Mouse (Mus musculus) embryonic facial prominence, embryonic 14.5 days (tissue): Measurements from ENCODE around the gene Secisbp2. TPM values are rescaled to one million over a fixed set of nuclear protein-coding genes. Genes with fewer than 3 reads are reported as not detected.
A peak's percentile ranks its signal among the peaks of the same experiment; 100 is the strongest.
"Not testable (repeated sequence)": the region's sequence is repeated elsewhere in the genome, so short reads cannot be mapped to it uniquely, and the experiment has no call there.

ENCODE experiments used
- ATAC-seq: fragments of 200-750 bp; cut with Nextera tagmentation; 2 replicates; pipeline ENCODE4 v1.8.0; 2017; ENCODE audit warnings: low read depth, moderate number of reproducible peaks, moderate TSS enrichment
- DNase-seq: peaks from one replicate; pipeline ENCODE4 v3.0.0-alpha.2; 2015; ENCODE audit warnings: low spot score
- H3K27ac ChIP-seq: fragments of 300-500 bp; sonication (generic); replicated peaks from 2 replicates; pipeline ENCODE4 v1.5.1; 2014; ENCODE audit warnings: low read depth, mild to moderate bottlenecking, low read length, moderate library complexity
- H3K27me3 ChIP-seq: fragments of 300-500 bp; sonication (generic); replicated peaks from 2 replicates; pipeline ENCODE4 v1.6.1; 2014; ENCODE audit warnings: low read length; ENCODE audit not compliant: control insufficient read depth, insufficient read depth
- H3K36me3 ChIP-seq: fragments of 300-500 bp; sonication (generic); 2 replicates; pipeline ENCODE4 v1.6.1; 2014; ENCODE audit warnings: low read length, mixed read lengths; ENCODE audit not compliant: control insufficient read depth, insufficient read depth
- H3K4me1 ChIP-seq: fragments of 300-500 bp; sonication (generic); 2 replicates; pipeline ENCODE4 v1.6.1; 2014; ENCODE audit warnings: antibody characterized with exemption, low read length; ENCODE audit not compliant: control insufficient read depth, insufficient read depth
- H3K4me2 ChIP-seq: fragments of 300-500 bp; sonication (generic); 2 replicates; pipeline ENCODE4 v1.6.1; 2014; ENCODE audit warnings: low read depth, mild to moderate bottlenecking, low read length, moderate library complexity, mixed read lengths
- H3K4me3 ChIP-seq: fragments of 300-500 bp; sonication (generic); 2 replicates; pipeline ENCODE4 v1.5.1; 2014; ENCODE audit warnings: low read depth, mild to moderate bottlenecking, low read length
- H3K9ac ChIP-seq: fragments of 300-500 bp; sonication (generic); 2 replicates; pipeline ENCODE4 v1.6.1; 2014; ENCODE audit warnings: low read depth, mild to moderate bottlenecking, low read length, moderate library complexity, mixed read lengths
- H3K9me3 ChIP-seq: fragments of 300-500 bp; sonication (generic); 2 replicates; pipeline ENCODE4 v1.6.1; 2016; ENCODE audit warnings: low read length; ENCODE audit not compliant: control insufficient read depth
- WGBS: fragments of 180-500 bp; shearing (Covaris S2); extraction: QIAGEN DNeasy Blood & Tissue Kit; methylation state at CpG from one replicate; pipeline ENCODE4 v1.1.7; 2014; 5-methylcytosine and 5-hydroxymethylcytosine counted together
- polyA plus RNA-seq: library from polyadenylated mRNA; unstranded; fragments of >200 nt; fragmentation: Nextera tagmentation; extraction: Ambion mirVana; gene quantifications from 2 replicates; pipeline ENCODE4 v1.2.1, GENCODE M21; 2014

Secisbp2 gene
- polyA plus RNA-seq, 1 experiment from 2014 or later, result 31.4 TPM

DNA sequence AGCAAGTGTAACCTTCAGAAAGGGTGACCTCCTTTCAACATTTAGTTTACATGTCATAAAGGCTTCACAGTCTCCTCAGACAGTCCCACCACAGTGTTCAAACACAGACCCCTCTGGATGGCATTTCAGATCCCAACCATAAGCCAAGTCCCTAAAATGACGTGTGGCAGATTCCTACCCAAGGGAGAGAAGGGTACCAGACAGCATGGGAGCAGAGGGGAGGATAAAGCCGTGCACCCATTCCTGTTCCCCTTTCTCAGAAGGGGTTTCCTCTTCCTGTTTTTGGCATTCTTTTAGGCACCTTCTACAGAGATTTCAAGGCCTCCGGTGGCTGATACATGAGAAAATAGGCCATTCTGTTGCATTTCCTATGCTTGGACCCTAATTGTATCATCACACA lies 6.6 kb downstream of the Secisbp2 start:
- Histone ChIP-seq H3K4me2 (no peak overlapping the region), H3K27ac (no peak overlapping the region), H3K27me3 (no peaks in the 10 kb centered on the region), H3K4me1 (no peaks in the 10 kb centered on the region), H3K9ac (no peak overlapping the region), H3K4me3 (no peak overlapping the region), H3K9me3 (no peaks in the 10 kb centered on the region), H3K36me3 (peaks cover 96% of the 10 kb centered on the region)
- ATAC-seq (no peak), DNase-seq (no peak)
- 89% methylated on average over 3 of the region's 3 CpGs for WGBS

DNA sequence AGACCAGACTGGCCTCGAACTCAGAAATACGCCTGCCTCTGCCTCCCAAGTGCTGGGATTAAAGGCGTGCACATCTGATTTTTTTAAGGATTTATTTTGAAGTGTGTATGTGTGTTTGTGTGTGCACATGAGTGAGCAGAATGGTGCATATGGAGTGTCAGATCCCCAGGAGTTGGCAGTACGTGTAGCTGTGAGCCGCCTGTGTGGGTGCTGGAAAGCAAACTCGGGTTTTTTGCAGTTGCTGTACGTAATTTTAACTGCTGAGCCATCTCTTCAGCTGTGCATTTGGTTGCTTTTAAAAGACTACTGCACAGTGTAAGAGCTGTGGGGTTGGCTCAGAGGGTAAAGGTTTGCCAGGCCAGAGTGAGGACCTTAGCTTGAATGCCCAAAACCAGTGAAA lies 8.1 kb downstream of the Secisbp2 start:
- Histone ChIP-seq H3K4me3 (no peak overlapping the region), H3K36me3 (peaks cover 94% of the 10 kb centered on the region), H3K4me1 (no peaks in the 10 kb centered on the region), H3K4me2 (no peak overlapping the region), H3K9me3 (no peaks in the 10 kb centered on the region), H3K27ac (no peak overlapping the region), H3K9ac (no peak overlapping the region), H3K27me3 (no peaks in the 10 kb centered on the region)
- ATAC-seq, result no peak
- 95% methylated on average over 7 of the region's 7 CpGs for WGBS
- DNase-seq, result no peak

DNA sequence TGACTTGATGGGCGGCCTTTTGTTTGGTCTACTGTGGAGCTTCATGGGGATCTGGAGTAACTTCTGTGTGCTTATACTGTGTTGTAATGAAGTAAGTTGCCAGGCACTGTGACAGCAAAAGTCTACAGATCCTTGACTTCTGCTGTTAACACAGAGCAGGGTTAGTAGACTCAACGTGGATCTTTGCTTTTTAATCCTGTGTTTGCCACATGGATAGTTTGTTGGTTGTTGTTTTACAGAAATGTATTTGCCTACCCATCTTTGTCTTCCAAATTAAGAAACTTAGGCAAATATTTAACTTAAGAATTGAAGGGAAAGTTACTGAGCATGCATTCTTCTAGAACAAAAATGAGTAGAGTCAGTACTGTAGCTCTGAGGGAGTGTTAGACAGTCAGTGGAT lies 12.1 kb downstream of the Secisbp2 start:
- no peak overlapping the region for H3K4me2 ChIP-seq
- H3K36me3 ChIP-seq, result peaks cover 91% of the 10 kb centered on the region
- no peak overlapping the region for H3K27ac ChIP-seq
- ATAC-seq, result no peak
- WGBS, result 95% methylated on average over 2 of the region's 2 CpGs
- H3K4me1 ChIP-seq, result no peaks in the 10 kb centered on the region
- H3K27me3 ChIP-seq, result no peaks in the 10 kb centered on the region
- H3K4me3 ChIP-seq, result no peak overlapping the region
- no peaks in the 10 kb centered on the region for H3K9me3 ChIP-seq
- no peak overlapping the region for H3K9ac ChIP-seq
- no peak for DNase-seq

DNA sequence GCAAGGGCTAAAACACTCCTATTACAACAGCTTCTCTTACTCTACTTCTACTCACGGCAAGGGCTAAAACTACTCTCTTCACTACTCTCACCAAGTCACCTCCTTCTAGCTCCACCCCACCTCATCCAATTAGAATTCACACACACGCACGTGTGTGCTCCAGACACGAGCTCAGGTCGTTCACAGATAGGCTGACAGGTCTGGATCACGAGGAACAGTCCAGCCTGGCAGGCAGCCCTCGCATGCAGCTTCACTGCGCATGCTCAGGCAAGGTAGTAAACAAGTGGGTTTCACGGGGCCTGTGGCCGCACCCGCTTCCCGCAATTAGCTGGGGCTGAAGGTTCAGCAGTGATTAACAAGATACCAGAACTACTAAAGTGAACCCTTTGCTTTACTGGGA lies 16.7 kb downstream of the Secisbp2 start:
- H3K4me1 ChIP-seq, H3K4me2 ChIP-seq, ATAC-seq, H3K27ac ChIP-seq, H3K9ac ChIP-seq, H3K4me3 ChIP-seq, DNase-seq, H3K27me3 ChIP-seq, H3K9me3 ChIP-seq: not testable (repeated sequence)
- 94% methylated on average over 12 of the region's 12 CpGs for WGBS
- peaks cover 77% of the 10 kb centered on the region for H3K36me3 ChIP-seq

DNA sequence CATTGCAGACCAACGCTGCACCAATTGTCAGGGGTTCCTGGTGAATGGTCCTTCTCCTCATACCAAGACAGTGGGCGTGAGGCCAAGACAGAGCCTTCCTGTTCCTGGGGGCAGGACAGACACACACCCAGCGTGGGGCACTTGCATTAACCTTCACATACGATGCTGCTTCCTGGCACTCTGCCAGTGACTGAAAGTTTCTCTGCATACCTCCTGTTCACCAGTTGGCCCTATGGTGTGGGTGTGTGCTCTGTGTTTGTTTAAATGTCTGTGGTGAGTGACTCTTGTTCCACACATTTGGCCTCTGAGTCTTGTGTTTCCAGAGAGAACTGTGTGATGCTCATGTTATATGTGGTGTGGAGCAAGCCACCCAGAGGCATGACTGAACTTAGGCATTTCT lies 25.1 kb downstream of the Secisbp2 start:
- Histone ChIP-seq H3K27ac (no peak overlapping the region), H3K9ac (no peak overlapping the region), H3K9me3 (no peaks in the 10 kb centered on the region), H3K36me3 (peaks cover 91% of the 10 kb centered on the region), H3K4me3 (no peak overlapping the region), H3K4me2 (no peak overlapping the region), H3K27me3 (no peaks in the 10 kb centered on the region), H3K4me1 (no peaks in the 10 kb centered on the region)
- 62% methylated on average over 4 of the region's 4 CpGs for WGBS
- ATAC-seq (peak; percentile 26; the same call in 1 of the 2 replicates), DNase-seq (peak; percentile 46)

DNA sequence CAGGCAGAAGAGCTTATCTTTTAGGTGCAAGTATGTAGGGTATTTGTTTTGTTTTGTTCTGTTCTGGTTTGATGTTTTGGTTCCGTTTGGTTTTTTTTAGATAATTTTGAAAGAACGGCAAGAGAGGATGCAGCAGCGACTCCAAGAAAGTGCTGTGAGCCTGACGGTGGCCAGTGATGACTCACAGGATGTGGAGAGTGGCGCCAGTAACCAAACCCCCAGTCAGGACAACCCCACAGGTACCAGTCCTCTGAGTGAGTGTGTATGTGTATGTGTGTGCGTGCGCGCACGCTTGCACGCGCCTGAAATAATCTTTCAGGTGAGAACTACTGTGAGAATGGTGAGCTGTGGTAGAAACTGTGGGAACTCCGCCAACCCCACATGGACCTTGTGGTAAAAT lies 25.5 kb downstream of the Secisbp2 start:
- no peaks in the 10 kb centered on the region for H3K9me3 ChIP-seq
- ATAC-seq (no peak), DNase-seq (no peak)
- no peak overlapping the region for H3K4me2 ChIP-seq
- no peaks in the 10 kb centered on the region for H3K27me3 ChIP-seq
- no peaks in the 10 kb centered on the region for H3K4me1 ChIP-seq
- no peak overlapping the region for H3K27ac ChIP-seq
- peaks cover 91% of the 10 kb centered on the region for H3K36me3 ChIP-seq
- WGBS, result 94% methylated on average over 12 of the region's 12 CpGs
- H3K9ac ChIP-seq, result no peak overlapping the region
- no peak overlapping the region for H3K4me3 ChIP-seq

DNA sequence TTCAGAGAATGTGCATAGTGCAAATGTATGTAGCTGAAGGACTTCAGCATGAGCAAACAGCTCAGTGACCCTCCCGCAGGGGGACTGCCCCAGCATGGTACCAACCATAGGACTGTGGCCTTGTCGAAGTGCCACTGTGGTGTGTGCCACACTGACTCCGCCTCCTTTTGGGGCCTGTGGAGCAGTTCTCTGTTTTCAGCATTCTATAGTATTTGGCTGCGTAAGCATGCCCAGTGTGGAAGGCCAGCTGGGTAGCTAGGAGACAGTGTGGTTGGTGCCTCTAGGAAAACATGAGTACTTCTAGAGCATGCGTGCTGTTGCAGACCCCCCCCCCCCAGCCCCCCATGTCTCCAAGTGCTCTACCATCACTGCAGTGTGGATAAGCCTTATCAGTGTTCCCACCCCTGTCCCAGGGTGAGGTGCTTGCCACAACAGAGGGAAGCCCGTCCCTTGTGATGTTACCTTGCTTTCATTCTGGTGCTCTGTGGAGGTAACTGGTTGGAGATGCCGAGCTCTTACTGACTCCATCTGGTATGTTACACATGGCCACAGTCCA lies 26.2 kb downstream of the Secisbp2 start:
- 94% methylated on average over 7 of the region's 7 CpGs for WGBS
- H3K4me3 ChIP-seq, result no peak overlapping the region
- no peaks in the 10 kb centered on the region for H3K4me1 ChIP-seq
- peaks cover 97% of the 10 kb centered on the region for H3K36me3 ChIP-seq
- no peak overlapping the region for H3K4me2 ChIP-seq
- H3K9ac ChIP-seq, result no peak overlapping the region
- no peaks in the 10 kb centered on the region for H3K9me3 ChIP-seq
- DNase-seq, result no peak
- no peak overlapping the region for H3K27ac ChIP-seq
- H3K27me3 ChIP-seq, result no peaks in the 10 kb centered on the region
- ATAC-seq, result no peak

DNA sequence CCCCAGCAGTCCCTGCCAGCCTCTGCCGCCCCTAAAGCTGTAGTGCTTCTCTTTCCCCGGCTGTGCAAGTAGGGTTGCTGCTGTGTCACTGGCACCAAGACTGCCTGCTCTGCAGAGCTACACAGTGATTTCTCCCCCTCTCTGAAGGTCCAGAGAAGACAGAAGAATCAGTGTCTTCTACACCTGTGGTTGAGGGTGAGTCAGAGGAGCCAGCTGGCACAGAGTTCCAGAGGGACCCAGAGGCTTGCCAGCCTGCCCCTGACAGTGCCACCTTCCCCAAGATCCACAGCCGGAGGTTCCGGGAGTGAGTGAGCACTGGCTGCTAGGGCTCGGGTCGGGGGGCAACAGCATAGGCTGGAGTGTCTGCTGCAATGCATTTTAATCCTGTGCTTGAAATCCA lies 27.2 kb downstream of the Secisbp2 start:
- H3K27ac ChIP-seq, result no peak overlapping the region
- 89% methylated on average over 6 of the region's 6 CpGs for whole genome bisulfite sequencing
- H3K4me3 ChIP-seq, result no peak overlapping the region
- no peak overlapping the region for H3K9ac ChIP-seq
- ATAC-seq (no peak), DNase-seq (no peak)
- no peaks in the 10 kb centered on the region for H3K27me3 ChIP-seq
- peaks cover 100% of the 10 kb centered on the region for H3K36me3 ChIP-seq
- H3K9me3 ChIP-seq, result no peaks in the 10 kb centered on the region
- no peaks in the 10 kb centered on the region for H3K4me1 ChIP-seq
- H3K4me2 ChIP-seq, result no peak overlapping the region

DNA sequence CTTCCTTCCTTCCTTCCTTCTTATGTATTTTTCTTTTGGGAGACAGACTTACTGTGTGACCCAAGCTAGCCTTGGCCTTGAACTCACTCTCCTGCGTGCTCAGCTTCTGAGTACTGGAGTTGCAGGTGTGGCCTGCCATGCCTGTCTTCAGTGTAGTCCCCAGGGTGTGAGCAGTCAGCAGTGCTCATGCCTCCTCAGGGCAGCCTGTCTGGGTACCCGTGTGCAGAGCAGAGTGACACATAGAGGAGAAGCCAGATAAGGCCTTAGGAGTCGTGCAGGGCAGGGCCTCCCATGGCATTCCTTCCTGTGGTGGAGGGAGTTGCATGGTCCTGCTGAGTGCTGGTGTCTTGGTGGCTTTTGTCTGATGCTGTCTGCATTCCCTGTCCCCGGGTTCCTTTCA lies 27.8 kb downstream of the Secisbp2 start:
- H3K4me1 ChIP-seq, result no peaks in the 10 kb centered on the region
- H3K9ac ChIP-seq, result no peak overlapping the region
- no peak overlapping the region for H3K4me3 ChIP-seq
- no peaks in the 10 kb centered on the region for H3K27me3 ChIP-seq
- H3K4me2 ChIP-seq, result no peak overlapping the region
- 89% methylated on average over 4 of the region's 4 CpGs for WGBS
- peaks cover 100% of the 10 kb centered on the region for H3K36me3 ChIP-seq
- H3K9me3 ChIP-seq, result no peaks in the 10 kb centered on the region
- H3K27ac ChIP-seq, result no peak overlapping the region
- no peak for DNase-seq
- ATAC-seq, result no peak
